Mouse (Mus musculus) heart, postnatal 0 days (tissue): ENCODE data around the gene Ddx4. TPM values are rescaled to one million over a fixed set of nuclear protein-coding genes. Genes with fewer than 3 reads are reported as not detected.
"Not testable (repeated sequence)": the region's sequence is repeated elsewhere in the genome, so short reads cannot be mapped to it uniquely, and the experiment has no call there.

Source experiments
- ATAC-seq: fragments of 200-750 bp; cut with Nextera tagmentation; 2 replicates; pipeline ENCODE4 v1.8.0; 2017; ENCODE audit warnings: low read depth, moderate number of reproducible peaks, moderate library complexity; ENCODE audit not compliant: insufficient read depth
- DNase-seq: peaks from one replicate; pipeline ENCODE4 v3.0.0-alpha.2; 2016; ENCODE audit warnings: low spot score
- H3K27ac ChIP-seq: fragments of 300-500 bp; sonication (generic); 2 replicates; pipeline ENCODE4 v1.5.1; 2014; ENCODE audit warnings: low read depth, mild to moderate bottlenecking
- H3K27me3 ChIP-seq: fragments of 300-500 bp; sonication (generic); 2 replicates; pipeline ENCODE4 v1.6.1; 2014; ENCODE audit warnings: low read length, mixed read lengths; ENCODE audit not compliant: control insufficient read depth, insufficient read depth
- H3K36me3 ChIP-seq: fragments of 300-500 bp; sonication (generic); replicated peaks from 2 replicates; pipeline ENCODE4 v1.6.1; 2014; ENCODE audit warnings: low read length, mixed read lengths; ENCODE audit not compliant: control insufficient read depth, insufficient read depth
- H3K4me1 ChIP-seq: fragments of 300-500 bp; sonication (generic); 2 replicates; pipeline ENCODE4 v1.6.1; 2014; ENCODE audit warnings: antibody characterized with exemption; ENCODE audit not compliant: control insufficient read depth, insufficient read depth
- H3K4me2 ChIP-seq: fragments of 300-500 bp; sonication (generic); 2 replicates; pipeline ENCODE4 v1.6.1; 2014; ENCODE audit warnings: low read depth, mild to moderate bottlenecking, low read length, moderate library complexity
- H3K4me3 ChIP-seq: fragments of 300-500 bp; sonication (generic); 2 replicates; pipeline ENCODE4 v1.5.1; 2014; ENCODE audit warnings: low read depth, low read length
- H3K9ac ChIP-seq: fragments of 300-500 bp; sonication (generic); replicated peaks from 2 replicates; pipeline ENCODE4 v1.6.1; 2014; ENCODE audit warnings: low read depth, low read length, mixed read lengths
- H3K9me3 ChIP-seq: fragments of 300-500 bp; sonication (generic); replicated peaks from 2 replicates; pipeline ENCODE4 v1.6.1; 2016; ENCODE audit warnings: low read length; ENCODE audit not compliant: control insufficient read depth
- CTCF ChIP-seq: IDR thresholded peaks from 2 replicates; pipeline ENCODE4 v1.5.1; 2016; ENCODE audit warnings: antibody characterized with exemption, control low read depth, low read depth
- EP300 ChIP-seq: IDR thresholded peaks from 2 replicates; pipeline ENCODE4 v1.6.1; 2016; ENCODE audit warnings: antibody characterized with exemption, low read depth
- WGBS: fragments of 180-500 bp; shearing (Covaris S2); extraction: QIAGEN DNeasy Blood & Tissue Kit; methylation state at CpG from one replicate; pipeline ENCODE4 v1.1.7; 2014; 5-methylcytosine and 5-hydroxymethylcytosine counted together
- polyA plus RNA-seq: library from polyadenylated mRNA; unstranded; fragments of >200 nt; fragmentation: Nextera tagmentation; extraction: Ambion mirVana; gene quantifications from 2 replicates; pipeline ENCODE4 v1.2.1, GENCODE M21; 2015
- total RNA-seq: library from RNA; depleted of rRNA; stranded (reverse); fragments of >200 nt; gene quantifications from 2 replicates; pipeline ENCODE4 v1.2.3, GENCODE M21; 2014; ENCODE audit warnings: low replicate concordance

The Ddx4 gene
- total and polyA plus RNA-seq, 2 experiments from 2014 or later = 0.16 TPM; not detected in 1

DNA sequence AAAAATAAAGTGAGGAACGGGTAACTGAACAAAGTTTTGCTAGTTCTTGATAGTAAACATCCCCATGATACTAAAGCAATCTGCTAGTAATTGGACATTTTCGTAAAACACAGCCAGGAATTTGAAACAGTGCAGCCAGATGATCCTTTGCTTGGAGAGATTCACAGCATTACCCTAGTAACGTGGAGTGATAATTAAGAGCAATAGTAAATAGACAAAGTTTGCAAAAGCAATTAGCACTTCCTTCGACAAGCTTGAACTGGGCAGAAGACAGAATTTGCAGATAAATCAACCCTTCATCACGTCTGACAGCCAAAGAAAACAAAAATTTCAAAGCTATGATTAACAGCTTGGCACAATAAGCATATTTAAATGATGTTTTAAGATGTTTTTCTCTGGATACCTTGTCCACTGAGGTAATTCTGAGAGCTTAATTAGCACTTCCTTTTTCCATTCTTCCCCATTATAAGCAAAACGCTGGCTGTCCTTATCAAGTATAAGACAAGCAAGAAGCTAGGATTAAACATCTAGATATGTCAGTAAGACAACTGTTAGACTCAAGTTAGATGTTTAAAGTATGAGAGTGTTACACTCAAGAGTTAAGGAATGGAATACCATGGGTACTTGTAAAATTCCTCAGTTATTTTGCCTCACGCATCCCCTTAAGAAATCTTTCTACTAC lies 67.6 kb downstream of the Ddx4 start:
- ATAC-seq = no peak
- Histone ChIP-seq H3K36me3 (no peaks in the 10 kb centered on the region), H3K4me3 (no peak overlapping the region), H3K4me2 (no peak overlapping the region), H3K9me3 (no peaks in the 10 kb centered on the region), H3K4me1 (no peaks in the 10 kb centered on the region), H3K9ac (no peak overlapping the region), H3K27me3 (no peaks in the 10 kb centered on the region), H3K27ac (no peak overlapping the region)
- no peak for DNase-seq
- 43% methylated on average over 7 of the region's 7 CpGs for WGBS
- no peak for TF ChIP-seq CTCF
- TF ChIP-seq EP300 = no peak

DNA sequence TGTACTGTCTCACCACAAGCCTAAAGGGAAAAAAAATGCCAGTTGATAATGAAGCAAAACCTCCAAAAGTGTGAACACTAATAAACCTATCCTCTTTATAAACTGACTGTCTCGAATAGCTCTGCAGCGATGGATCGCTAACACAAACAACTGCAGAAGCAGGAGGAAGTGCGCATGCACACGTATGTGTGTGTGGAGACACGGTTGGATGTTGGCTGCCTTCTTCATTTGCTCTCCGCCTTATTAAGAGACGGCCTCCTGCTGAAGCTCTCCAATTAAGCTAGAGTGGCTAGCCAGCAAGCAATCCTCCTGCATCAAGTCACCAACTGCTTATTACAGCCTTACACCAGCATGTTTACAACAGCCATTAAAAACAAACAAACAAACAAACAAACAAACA lies 70.0 kb downstream of the Ddx4 start:
- Histone ChIP-seq H3K9ac (no peak overlapping the region), H3K27me3 (no peaks in the 10 kb centered on the region), H3K4me3 (no peak overlapping the region), H3K4me1 (no peaks in the 10 kb centered on the region), H3K9me3 (no peaks in the 10 kb centered on the region), H3K36me3 (no peaks in the 10 kb centered on the region), H3K27ac (no peak overlapping the region), H3K4me2 (no peak overlapping the region)
- no peak for DNase-seq
- TF ChIP-seq CTCF = no peak
- 85% methylated on average over 8 of the region's 8 CpGs for WGBS
- ATAC-seq = no peak

DNA sequence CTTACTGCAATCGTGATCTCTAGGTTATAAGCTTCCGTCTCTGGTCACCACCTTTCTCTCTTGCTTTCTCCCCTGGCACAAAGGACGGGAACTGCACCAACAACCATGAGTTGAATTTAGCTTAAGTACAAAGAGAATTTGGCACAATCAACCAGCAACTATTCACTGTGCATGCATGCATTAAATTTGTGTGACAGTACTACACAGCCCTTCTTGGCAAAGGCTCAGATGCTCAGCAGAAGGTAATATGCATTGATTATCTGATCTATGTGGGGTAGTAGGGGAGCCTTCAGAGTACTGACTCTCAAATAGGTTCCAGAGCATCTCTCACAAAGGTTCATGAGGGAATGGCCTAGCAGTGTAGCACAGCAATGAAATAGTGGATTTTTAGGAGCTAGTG lies 70.5 kb downstream of the Ddx4 start:
- 80% methylated on average over 3 of the region's 3 CpGs for WGBS
- Histone ChIP-seq H3K9me3 (no peaks in the 10 kb centered on the region), H3K4me3 (no peak overlapping the region), H3K27ac (no peak overlapping the region), H3K36me3 (no peaks in the 10 kb centered on the region), H3K27me3 (no peaks in the 10 kb centered on the region), H3K4me1 (no peaks in the 10 kb centered on the region), H3K9ac (no peak overlapping the region), H3K4me2 (no peak overlapping the region)
- ATAC-seq = no peak
- TF ChIP-seq CTCF = no peak
- TF ChIP-seq EP300 = no peak
- DNase-seq = no peak

DNA sequence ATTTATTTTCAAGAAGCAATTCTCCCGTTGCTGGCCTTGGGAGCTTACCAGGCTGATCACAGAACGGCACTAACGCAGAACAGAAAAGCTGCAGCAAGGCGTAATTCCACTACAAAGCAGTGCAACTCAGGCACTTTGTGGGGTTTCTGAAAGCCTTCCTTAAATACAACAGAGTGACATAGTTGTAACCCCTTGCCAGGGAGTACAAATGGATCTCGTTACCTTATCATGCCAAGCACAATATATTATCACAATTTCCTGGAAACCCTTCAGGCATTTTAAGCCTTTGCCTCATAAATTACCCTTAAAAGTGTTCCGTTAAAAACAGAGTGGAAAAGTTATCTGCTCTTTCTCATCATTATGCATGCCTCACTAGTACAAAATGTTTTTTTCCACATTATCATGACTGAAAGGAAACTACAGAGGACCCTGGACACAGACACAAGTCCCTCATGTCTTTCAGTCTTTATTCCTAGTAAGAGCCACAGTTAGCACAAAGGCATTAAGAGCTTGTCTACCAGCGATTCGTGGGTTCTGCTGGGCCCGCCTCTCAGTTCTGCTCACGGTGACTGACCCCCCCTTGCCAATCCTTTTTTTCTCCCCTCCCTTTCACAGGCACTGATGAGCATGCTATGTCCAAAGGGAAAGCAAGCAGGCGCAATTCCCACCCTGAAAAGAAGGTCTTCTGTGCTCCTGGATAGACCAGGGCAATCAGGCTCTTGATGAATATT lies 71.5 kb downstream of the Ddx4 start:
- TF ChIP-seq EP300 = no peak
- TF ChIP-seq CTCF = no peak
- Histone ChIP-seq H3K36me3 (no peaks in the 10 kb centered on the region), H3K27ac (no peak overlapping the region), H3K9me3 (no peaks in the 10 kb centered on the region), H3K4me3 (no peak overlapping the region), H3K4me2 (no peak overlapping the region), H3K27me3 (no peaks in the 10 kb centered on the region), H3K9ac (no peak overlapping the region), H3K4me1 (no peaks in the 10 kb centered on the region)
- WGBS = 46% methylated on average over 11 of the region's 11 CpGs
- peak; percentile 11; the same call in 1 of the 2 replicates for ATAC-seq
- DNase-seq = peak; percentile 15

DNA sequence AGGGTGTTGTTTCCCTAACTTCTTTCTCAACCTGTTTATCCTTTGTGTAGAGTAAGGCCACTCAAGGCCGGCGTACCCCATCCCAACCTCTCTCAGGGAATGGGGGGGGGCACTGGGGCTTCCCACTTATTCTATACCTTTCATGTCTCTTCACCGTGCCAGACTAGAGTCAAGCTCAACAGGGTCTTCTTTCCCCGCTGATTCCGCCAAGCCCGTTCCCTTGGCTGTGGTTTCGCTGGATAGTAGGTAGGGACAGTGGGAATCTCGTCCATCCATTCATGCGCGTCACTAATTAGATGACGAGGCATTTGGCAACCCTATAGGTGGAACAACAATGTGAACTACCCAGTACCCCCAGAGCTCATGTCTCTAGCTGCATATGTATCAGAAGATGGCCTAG lies 74.2 kb downstream of the Ddx4 start:
- not testable (repeated sequence) for H3K9ac ChIP-seq, ATAC-seq, H3K4me2 ChIP-seq, H3K36me3 ChIP-seq, H3K27ac ChIP-seq, H3K27me3 ChIP-seq, H3K4me3 ChIP-seq, H3K4me1 ChIP-seq, DNase-seq, H3K9me3 ChIP-seq
- 78% methylated on average over 11 of the region's 11 CpGs for WGBS

DNA sequence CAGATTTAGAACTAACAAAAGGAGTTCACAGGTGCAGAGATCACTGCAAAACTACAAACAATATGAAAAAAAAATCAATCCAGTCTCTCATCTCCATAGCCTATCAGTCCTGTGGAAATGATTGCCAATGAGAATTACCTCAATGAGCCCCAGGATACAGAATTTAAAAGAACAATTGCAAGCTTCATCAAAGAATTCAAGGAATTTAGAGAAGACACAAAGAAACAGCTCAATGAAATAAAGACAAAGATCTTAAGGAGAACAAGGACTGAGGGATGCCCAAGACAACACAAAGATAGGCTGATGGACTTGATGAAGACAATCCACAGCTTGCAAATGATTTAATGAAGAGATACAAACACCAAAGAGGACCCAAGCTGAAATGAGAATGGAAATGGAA lies 78.5 kb downstream of the Ddx4 start:
- Histone ChIP-seq H3K4me2 (no peak overlapping the region), H3K4me3 (no peak overlapping the region), H3K9ac (no peak overlapping the region), H3K36me3 (no peaks in the 10 kb centered on the region), H3K4me1 (no peaks in the 10 kb centered on the region), H3K27ac (no peak overlapping the region), H3K27me3 (no peaks in the 10 kb centered on the region), H3K9me3 (no peaks in the 10 kb centered on the region)
- ATAC-seq (no peak), DNase-seq (no peak)
- no peak for TF ChIP-seq EP300
- no peak for TF ChIP-seq CTCF
